Mouse (Mus musculus) forebrain, embryonic 10.5 days (tissue): ENCODE measurements around the gene Preb. TPM values are rescaled to one million over a fixed set of nuclear protein-coding genes. Genes with fewer than 3 reads are reported as not detected.

ENCODE experiments used
- DNase-seq: peaks from one replicate; pipeline ENCODE4 v3.0.0-alpha.2; 2017; ENCODE audit warnings: low spot score; ENCODE audit errors: extremely low spot score
- H3K27ac ChIP-seq: fragments of 300-500 bp; sonication (generic); 2 replicates; pipeline ENCODE4 v1.5.1; 2016; ENCODE audit warnings: mild to moderate bottlenecking
- H3K27me3 ChIP-seq: fragments of 300-500 bp; sonication (generic); 2 replicates; pipeline ENCODE4 v1.6.1; 2016; ENCODE audit warnings: mild to moderate bottlenecking; ENCODE audit not compliant: poor library complexity, severe bottlenecking
- H3K36me3 ChIP-seq: fragments of 300-500 bp; sonication (generic); replicated peaks from 2 replicates; pipeline ENCODE4 v1.6.1; 2016; ENCODE audit warnings: mild to moderate bottlenecking, moderate library complexity
- H3K4me1 ChIP-seq: fragments of 300-500 bp; sonication (generic); 2 replicates; pipeline ENCODE4 v1.6.1; 2016
- H3K4me3 ChIP-seq: fragments of 300-500 bp; sonication (generic); 2 replicates; pipeline ENCODE4 v1.5.1; 2016; ENCODE audit warnings: mild to moderate bottlenecking, moderate library complexity
- H3K9me3 ChIP-seq: fragments of 300-500 bp; sonication (generic); 2 replicates; pipeline ENCODE4 v1.6.1; 2016; ENCODE audit warnings: mild to moderate bottlenecking, moderate library complexity
- WGBS: fragments of 180-500 bp; shearing (Covaris S2); methylation state at CpG from one replicate; pipeline ENCODE4 v1.1.7; 2016; 5-methylcytosine and 5-hydroxymethylcytosine counted together
- polyA plus RNA-seq: library from polyadenylated mRNA; unstranded; fragments of >200 nt; fragmentation: Nextera tagmentation; extraction: Ambion mirVana; gene quantifications from 2 replicates; pipeline ENCODE4 v1.2.1, GENCODE M21; 2016

Gene Preb
- polyA plus RNA-seq, 1 experiment from 2014 or later: 142 TPM

DNA sequence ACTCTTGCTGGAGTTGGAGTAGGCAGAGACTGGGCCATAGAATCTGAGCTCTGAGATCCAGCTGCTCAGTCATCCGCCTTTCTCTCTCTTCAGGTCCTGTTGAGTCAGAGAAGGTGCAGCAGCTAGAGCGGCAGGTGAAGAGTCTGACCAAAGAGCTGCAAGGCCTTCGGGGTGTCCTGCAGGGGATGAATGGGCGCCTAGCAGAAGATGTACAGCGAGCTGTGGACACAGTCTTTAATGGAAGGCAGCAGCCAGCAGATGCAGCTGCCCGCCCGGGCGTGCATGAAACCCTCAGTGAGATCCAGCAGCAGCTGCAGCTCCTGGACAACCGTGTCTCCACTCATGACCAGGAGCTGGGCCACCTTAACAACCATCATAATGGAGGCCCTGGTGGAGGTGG is 43.3 kb downstream of the Preb start:
- H3K27me3 ChIP-seq: no peaks in the 10 kb centered on the region; the same call in 1 of the 2 replicates
- H3K27ac ChIP-seq: peak overlapping the region; percentile 87
- peaks cover 38% of the 10 kb centered on the region for H3K36me3 ChIP-seq
- H3K4me3 ChIP-seq: no peak overlapping the region
- peaks cover 93% of the 10 kb centered on the region for H3K4me1 ChIP-seq
- no peak for DNase-seq
- WGBS: 94% methylated on average over 9 of the region's 9 CpGs
- H3K9me3 ChIP-seq: no peaks in the 10 kb centered on the region

DNA sequence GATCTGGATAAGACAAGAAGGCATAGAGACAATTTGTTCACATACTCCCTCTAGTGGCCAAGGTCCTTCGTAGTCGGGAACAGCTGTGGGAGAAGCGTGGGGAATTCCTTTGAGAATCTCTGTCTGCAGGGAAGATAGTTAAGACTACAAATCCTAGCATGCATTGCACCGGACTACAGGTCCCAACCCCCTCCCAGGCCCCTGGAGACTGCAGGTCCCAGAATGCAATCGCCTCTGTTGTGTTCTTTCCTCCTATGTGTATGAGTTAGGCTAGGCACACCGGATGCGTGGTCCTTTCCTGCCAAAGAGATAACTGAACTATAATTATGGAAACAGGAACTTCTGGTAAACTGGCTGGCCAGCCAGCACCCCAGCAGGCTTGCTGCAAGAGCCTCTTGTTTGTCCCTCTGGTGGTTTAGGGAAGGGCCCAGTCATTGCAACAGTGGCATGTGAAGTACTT is 44.2 kb downstream of the Preb start:
- Histone ChIP-seq H3K27me3 (no peaks in the 10 kb centered on the region; the same call in 1 of the 2 replicates), H3K36me3 (peaks cover 38% of the 10 kb centered on the region), H3K27ac (peak overlapping the region; percentile 87), H3K9me3 (no peaks in the 10 kb centered on the region), H3K4me3 (peak overlapping the region; percentile 44), H3K4me1 (peaks cover 87% of the 10 kb centered on the region)
- DNase-seq: peak; percentile 84
- 6% methylated on average over 7 of the region's 7 CpGs for WGBS

DNA sequence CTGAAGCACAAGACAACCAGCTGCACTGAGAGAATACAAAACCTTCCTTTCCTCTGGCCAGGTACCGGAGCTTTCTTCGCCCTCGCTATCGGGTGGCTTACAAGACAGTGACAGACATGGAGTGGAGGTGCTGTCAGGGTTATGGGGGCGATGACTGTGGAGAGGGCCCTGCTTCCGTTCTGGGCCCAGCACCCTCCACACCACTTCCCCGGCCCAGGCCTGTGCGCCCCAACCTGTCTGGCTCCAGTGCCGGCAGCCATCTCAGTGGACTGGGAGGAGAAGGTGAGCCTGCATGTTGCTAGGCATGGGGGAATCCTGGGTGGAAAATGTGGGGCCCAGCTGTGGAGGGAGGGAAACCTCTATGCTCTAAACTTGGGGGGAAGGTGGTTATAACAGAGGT is 44.7 kb downstream of the Preb start:
- no peaks in the 10 kb centered on the region; the same call in 1 of the 2 replicates for H3K27me3 ChIP-seq
- DNase-seq: no peak
- H3K9me3 ChIP-seq: no peaks in the 10 kb centered on the region
- peaks cover 84% of the 10 kb centered on the region for H3K4me1 ChIP-seq
- WGBS: 66% methylated on average over 9 of the region's 9 CpGs
- H3K27ac ChIP-seq: peak overlapping the region; percentile 87
- peaks cover 37% of the 10 kb centered on the region for H3K36me3 ChIP-seq
- H3K4me3 ChIP-seq: peak overlapping the region; percentile 44

DNA sequence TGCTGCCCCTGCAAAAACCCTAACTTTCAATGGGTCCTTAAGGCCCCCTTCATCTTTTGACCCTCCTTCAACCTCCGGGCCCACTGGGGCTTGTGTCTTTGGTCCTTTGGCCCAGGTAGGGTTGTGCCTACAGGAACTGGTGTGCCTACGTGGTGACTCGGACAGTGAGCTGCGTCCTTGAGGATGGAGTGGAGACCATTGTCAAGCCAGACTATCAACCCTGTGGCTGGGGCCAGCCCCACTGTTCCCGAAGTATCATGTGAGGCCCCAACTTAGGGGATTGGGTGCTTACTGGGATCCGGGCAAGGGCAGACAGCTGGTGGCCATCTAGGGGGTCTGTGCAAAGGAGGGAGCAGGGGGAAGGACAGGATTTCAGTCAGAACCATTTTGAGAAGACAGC is 45.3 kb downstream of the Preb start:
- peak overlapping the region; percentile 87 for H3K27ac ChIP-seq
- no peak for DNase-seq
- H3K9me3 ChIP-seq: no peaks in the 10 kb centered on the region
- H3K4me3 ChIP-seq: peak overlapping the region; percentile 44
- H3K36me3 ChIP-seq: peaks cover 31% of the 10 kb centered on the region
- WGBS: 76% methylated on average over 6 of the region's 6 CpGs
- H3K4me1 ChIP-seq: peaks cover 78% of the 10 kb centered on the region
- H3K27me3 ChIP-seq: no peaks in the 10 kb centered on the region; the same call in 1 of the 2 replicates

DNA sequence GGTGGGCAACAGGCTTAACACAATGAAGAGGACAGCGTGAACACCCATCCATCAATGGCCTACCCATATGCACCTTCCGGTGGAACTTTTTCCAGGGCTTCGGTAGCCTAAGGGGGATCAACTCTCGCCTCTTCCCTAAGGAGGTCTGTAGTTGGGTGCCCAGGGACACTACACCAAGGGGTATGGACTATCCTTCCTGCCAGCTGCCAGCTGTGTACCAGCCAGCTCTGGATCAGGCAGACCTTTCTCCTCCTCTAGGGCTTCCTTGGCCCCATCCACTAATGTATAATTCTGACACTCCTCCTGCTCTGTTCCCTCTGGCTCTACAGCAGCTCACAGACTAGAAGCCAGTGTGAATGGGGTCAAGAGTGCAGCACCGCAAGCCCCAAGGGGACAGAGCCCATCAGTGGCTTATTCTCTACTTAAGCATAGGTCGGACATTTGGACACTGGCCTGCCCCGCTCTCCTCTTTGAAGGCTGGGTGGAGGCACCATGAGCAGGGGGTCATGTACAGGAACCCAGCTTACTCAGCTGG is 46.0 kb downstream of the Preb start:
- peak overlapping the region; percentile 44 for H3K4me3 ChIP-seq
- H3K27me3 ChIP-seq: peaks cover 6% of the 10 kb centered on the region
- H3K27ac ChIP-seq: peak overlapping the region; percentile 87
- H3K9me3 ChIP-seq: no peaks in the 10 kb centered on the region
- peaks cover 77% of the 10 kb centered on the region for H3K4me1 ChIP-seq
- no peak for DNase-seq
- H3K36me3 ChIP-seq: peaks cover 24% of the 10 kb centered on the region
- 68% methylated on average over 7 of the region's 7 CpGs for WGBS

DNA sequence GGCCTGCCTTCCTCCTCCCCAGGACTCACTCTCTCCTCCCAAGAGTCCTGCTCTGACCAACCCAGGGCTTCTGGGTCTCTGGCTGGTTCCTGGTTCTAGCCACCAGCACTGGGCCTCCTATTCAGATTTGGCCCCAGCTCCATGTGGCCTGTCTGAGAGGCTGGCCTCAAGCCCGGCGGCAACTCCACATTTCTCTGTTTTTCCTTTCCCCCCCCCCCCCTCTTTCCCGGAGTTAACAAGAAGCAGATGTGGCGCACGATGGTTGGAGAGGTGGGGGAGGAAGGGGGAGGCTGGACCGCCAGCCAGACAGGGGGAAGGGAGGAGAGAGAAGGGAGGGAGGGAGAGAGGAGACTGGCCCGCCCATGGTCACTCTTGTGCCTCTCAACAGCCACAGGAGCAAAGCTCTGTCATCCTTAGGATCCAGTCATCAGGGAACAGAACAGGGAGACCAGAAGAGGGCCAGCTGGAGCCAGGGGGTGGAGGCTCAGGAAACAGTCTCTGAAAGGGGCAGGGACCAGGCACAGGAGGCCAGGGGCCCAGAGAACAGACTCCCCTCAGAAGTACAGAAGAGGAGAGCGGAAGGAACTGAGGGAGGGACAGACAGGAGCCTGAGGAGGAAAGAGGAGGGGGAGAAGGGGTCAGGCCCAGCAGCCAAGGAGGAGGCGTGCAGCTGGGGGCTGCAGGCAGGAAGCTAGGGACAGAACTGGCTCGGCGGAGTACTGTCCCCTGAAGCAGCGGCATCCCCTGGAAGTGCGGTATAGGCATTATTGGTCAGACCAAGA is 46.9 kb downstream of the Preb start, which contains the start of gene Emilin1:
Gene Emilin1, plus strand, starts transcription at position 343 of the 782 bp plus-strand sequence.
- no peaks in the 10 kb centered on the region for H3K9me3 ChIP-seq
- WGBS: 31% methylated on average over 13 of the region's 13 CpGs
- peak within 1 kb of the TSS; percentile 44 for H3K4me3 ChIP-seq
- peaks cover 80% of the 10 kb centered on the region for H3K4me1 ChIP-seq
- H3K27ac ChIP-seq: peak within 1 kb of the TSS; percentile 87
- peaks cover 15% of the 10 kb centered on the region for H3K27me3 ChIP-seq
- DNase-seq: peak; percentile 57
- H3K36me3 ChIP-seq: peaks cover 15% of the 10 kb centered on the region

DNA sequence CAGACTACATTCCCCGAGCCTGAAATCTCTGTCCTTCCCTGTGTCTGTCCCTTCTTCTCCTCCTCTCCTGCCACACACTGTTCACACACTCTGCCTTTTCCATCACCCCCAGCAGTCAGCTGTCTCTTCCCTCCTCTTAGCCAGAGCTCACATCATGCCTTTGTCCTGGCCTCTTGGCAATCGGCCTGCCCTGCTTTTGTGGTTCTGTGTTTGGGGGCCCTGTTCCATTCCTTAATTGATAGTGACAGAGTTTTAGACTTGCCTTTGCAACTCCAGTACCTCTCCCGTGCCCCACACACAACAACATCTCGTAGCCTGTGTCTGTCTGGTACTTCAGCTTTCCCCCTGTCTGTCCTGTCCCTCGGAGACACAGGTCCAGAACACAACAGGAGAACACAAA is 48.0 kb downstream of the Preb start:
- DNase-seq: no peak
- Histone ChIP-seq H3K4me3 (no peak overlapping the region), H3K4me1 (peaks cover 76% of the 10 kb centered on the region), H3K27me3 (peaks cover 16% of the 10 kb centered on the region), H3K27ac (peak overlapping the region; percentile 87), H3K9me3 (no peaks in the 10 kb centered on the region), H3K36me3 (peaks cover 4% of the 10 kb centered on the region)
- 72% methylated on average over 5 of the region's 5 CpGs for WGBS

DNA sequence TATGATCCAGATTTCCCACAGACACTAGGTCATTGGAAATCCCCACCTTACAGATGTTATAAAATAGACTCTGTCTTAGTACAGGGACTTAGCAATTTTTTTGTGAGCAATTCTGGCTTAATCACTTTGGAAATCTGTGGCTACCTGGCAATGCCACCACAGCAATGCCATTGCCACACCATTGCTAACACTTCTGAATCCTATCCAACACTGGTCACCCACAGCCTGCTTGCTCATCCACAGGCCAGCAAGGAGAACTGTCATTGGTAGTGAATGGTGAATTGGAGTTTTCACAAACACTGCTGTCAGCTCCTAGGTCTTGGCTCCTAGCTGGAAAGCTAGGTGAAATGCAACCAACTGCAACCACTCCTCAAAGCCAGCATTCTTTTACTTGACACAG is 49.7 kb downstream of the Preb start:
- no peak for DNase-seq
- H3K36me3 ChIP-seq: peaks cover 7% of the 10 kb centered on the region
- no peaks in the 10 kb centered on the region for H3K9me3 ChIP-seq
- no peak overlapping the region for H3K4me3 ChIP-seq
- peaks cover 74% of the 10 kb centered on the region for H3K4me1 ChIP-seq
- H3K27me3 ChIP-seq: peaks cover 16% of the 10 kb centered on the region
- H3K27ac ChIP-seq: 0 out of 2 replicates have a peak overlapping the region, but pooled peaks have one; percentile 37

DNA sequence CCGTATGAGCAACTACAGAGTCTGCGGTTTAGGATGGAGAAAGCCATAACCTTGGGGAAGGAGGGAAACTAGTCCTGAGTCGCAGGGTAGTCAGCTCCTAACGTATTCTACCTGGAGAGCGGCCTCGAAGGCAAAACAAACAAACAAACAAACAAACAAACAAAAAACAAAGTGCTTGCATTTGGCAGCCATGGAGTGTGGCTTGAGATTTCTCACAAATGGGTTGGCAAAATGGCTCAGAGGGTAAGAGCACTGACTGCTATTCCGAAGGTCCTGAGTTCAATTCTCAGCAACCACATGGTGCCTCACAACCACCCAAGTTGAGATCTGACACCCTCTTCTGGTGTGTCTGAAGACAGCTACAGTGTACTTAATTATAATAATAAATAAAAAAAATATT is 50.3 kb downstream of the Preb start:
- Histone ChIP-seq H3K27ac (no peak overlapping the region), H3K4me3 (no peak overlapping the region), H3K36me3 (peaks cover 13% of the 10 kb centered on the region), H3K27me3 (peaks cover 16% of the 10 kb centered on the region), H3K4me1 (peaks cover 74% of the 10 kb centered on the region), H3K9me3 (no peaks in the 10 kb centered on the region)
- WGBS: 79% methylated on average over 7 of the region's 7 CpGs
- DNase-seq: no peak

DNA sequence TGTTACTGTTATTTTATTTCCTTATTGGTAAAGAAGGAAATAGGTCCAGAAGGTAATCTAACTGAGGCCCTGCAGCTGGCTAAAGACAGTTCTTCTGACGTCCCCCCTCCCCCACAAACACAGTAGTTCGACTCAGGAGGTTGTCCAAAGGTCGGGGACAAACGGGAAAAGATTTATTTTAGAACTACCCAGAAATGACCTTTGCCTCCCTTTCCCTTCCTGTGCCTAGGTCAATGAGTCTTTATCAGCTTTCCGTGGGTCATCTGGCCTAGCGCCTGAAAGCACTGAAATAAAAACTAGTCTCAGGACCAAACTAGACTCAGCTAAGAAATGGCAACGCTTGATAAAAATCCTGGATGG is 50.9 kb downstream of the Preb start:
- Histone ChIP-seq H3K4me1 (peaks cover 68% of the 10 kb centered on the region), H3K27ac (peak overlapping the region; percentile 91), H3K4me3 (no peak overlapping the region), H3K27me3 (peaks cover 16% of the 10 kb centered on the region), H3K36me3 (peaks cover 19% of the 10 kb centered on the region), H3K9me3 (no peaks in the 10 kb centered on the region)
- 58% methylated on average over 7 of the region's 7 CpGs for WGBS
- no peak for DNase-seq

DNA sequence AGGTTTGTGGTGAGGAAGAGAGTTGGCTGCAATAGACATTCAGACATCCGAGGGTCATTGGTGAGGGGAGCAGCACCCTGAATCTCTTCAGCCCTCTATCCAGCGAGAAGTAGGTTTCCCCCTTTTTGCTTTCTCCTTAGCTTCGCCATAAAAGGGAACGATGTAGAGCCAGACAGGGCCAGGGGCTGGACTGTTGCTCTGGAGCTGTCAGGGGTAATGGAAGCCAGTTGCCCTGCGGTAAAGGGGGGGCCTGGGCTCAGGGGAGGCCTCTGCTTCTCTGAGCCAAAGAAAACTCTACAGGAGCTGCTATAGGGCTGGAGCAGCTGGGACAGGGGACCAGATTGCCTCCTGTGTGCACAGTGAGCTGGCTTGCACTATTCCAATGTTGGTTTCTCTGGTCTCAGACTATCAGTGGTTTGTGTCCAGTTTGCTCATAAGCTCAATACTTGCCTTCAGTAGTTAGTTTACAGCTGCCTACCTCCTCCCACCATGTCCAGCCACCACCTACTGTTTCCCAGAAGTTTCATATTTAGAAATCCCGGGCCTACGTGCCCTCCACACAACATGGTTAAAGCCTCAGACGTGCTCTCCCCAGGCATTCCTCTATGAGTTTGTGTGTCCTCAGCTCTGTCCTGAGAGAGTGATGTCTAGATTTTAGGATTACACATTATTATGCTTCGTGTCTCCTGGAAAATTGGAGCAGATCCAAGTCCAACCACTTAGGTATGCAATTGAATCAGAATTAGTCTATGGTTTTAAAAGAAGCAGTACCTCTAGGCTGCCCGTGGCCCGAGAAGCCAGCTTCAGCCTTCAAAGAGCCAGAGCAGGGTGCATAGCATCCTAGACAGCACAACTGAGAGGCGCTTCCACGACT is 51.5 kb downstream of the Preb start:
- Histone ChIP-seq H3K27me3 (peaks cover 16% of the 10 kb centered on the region), H3K4me3 (peak overlapping the region; percentile 84), H3K27ac (peak overlapping the region; percentile 91), H3K36me3 (peaks cover 25% of the 10 kb centered on the region), H3K4me1 (peaks cover 62% of the 10 kb centered on the region), H3K9me3 (no peaks in the 10 kb centered on the region)
- no peak for DNase-seq
- WGBS: 52% methylated on average over 13 of the region's 13 CpGs

DNA sequence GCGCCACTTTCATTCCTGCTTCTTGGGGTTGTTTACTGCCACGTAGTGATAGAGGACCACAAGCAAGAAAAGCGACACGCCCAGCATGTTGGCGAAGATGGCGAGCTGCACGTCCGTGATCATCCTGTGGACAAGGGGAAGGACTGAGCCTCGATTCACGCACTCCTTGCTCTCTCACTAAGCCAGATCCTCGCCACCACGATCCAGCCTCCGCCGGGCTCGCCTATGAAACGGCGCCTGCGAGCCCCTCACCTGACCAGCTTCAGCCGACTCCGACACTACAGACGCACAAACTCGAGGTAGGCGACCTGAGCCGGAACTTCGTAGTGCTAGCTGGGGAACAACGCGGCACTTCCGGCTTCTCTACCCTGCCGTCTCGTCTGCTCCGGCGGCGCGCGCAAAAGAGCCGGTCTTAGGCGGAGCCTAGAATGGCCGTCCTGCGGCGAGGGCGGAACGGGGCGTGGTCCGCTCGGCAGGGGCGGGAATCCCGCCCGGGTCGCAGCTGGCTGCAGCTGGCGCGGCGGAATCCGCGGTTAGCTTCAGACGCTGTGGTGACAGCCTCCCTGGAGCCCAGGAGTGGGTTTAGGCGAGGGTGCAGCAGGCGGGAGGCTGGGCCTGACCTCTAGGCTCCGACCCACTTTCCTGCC is 52.6 kb downstream of the Preb start, which contains the start of gene Ost4:
Gene Ost4, minus strand, starts transcription at position 376 of the 647 bp plus-strand sequence.
- Histone ChIP-seq H3K4me1 (peaks cover 51% of the 10 kb centered on the region), H3K9me3 (no peaks in the 10 kb centered on the region), H3K4me3 (peak within 1 kb of the TSS; percentile 84), H3K36me3 (peaks cover 37% of the 10 kb centered on the region), H3K27ac (peak within 1 kb of the TSS; percentile 91), H3K27me3 (peaks cover 16% of the 10 kb centered on the region)
- DNase-seq: peak; percentile 96
- WGBS: under 1% methylated on average over 58 of the region's 58 CpGs
